Mouse (Mus musculus) limb, embryonic 13.5 days (tissue): ENCODE results near the gene Trim65. TPM values are rescaled to one million over a fixed set of nuclear protein-coding genes. Genes with fewer than 3 reads are reported as not detected.

Source experiments
- ATAC-seq: fragments of 200-750 bp; cut with Nextera tagmentation; 2 replicates; pipeline ENCODE4 v1.8.0; 2017; ENCODE audit warnings: low read depth, moderate number of reproducible peaks, moderate TSS enrichment; ENCODE audit not compliant: low FRiP score
- H3K27ac ChIP-seq: fragments of 300-500 bp; sonication (generic); 2 replicates; pipeline ENCODE4 v1.5.1; 2015; ENCODE audit warnings: inconsistent platforms, mild to moderate bottlenecking, moderate library complexity
- H3K27me3 ChIP-seq: fragments of 300-500 bp; sonication (generic); 2 replicates; pipeline ENCODE4 v1.6.1; 2015; ENCODE audit warnings: mild to moderate bottlenecking, inconsistent platforms
- H3K36me3 ChIP-seq: fragments of 300-500 bp; sonication (generic); 2 replicates; pipeline ENCODE4 v1.6.1; 2015; ENCODE audit warnings: inconsistent platforms, mild to moderate bottlenecking, moderate library complexity
- H3K4me1 ChIP-seq: fragments of 300-500 bp; sonication (generic); 2 replicates; pipeline ENCODE4 v1.6.1; 2015; ENCODE audit warnings: inconsistent platforms
- H3K4me2 ChIP-seq: fragments of 300-500 bp; sonication (generic); replicated peaks from 2 replicates; pipeline ENCODE4 v1.6.1; 2015; ENCODE audit warnings: inconsistent platforms, mild to moderate bottlenecking, moderate library complexity
- H3K4me3 ChIP-seq: fragments of 300-500 bp; sonication (generic); 2 replicates; pipeline ENCODE4 v1.5.1; 2015; ENCODE audit warnings: moderate library complexity, mild to moderate bottlenecking, inconsistent platforms
- H3K9ac ChIP-seq: fragments of 300-500 bp; sonication (generic); 2 replicates; pipeline ENCODE4 v1.6.1; 2015; ENCODE audit warnings: mild to moderate bottlenecking, inconsistent platforms
- H3K9me3 ChIP-seq: fragments of 300-500 bp; sonication (generic); 2 replicates; pipeline ENCODE4 v1.6.1; 2016; ENCODE audit warnings: inconsistent platforms
- WGBS: fragments of 180-500 bp; shearing (Covaris S2); methylation state at CpG from one replicate; pipeline ENCODE4 v1.1.7; 2015; 5-methylcytosine and 5-hydroxymethylcytosine counted together
- polyA plus RNA-seq: library from polyadenylated mRNA; unstranded; fragments of >200 nt; fragmentation: Nextera tagmentation; extraction: Ambion mirVana; gene quantifications from 2 replicates; pipeline ENCODE4 v1.2.1, GENCODE M21; 2015

Trim65 gene
- polyA plus RNA-seq, 1 experiment from 2014 or later, result 3.2 TPM

GRCm38 (mm10) chr11:116081081-116081480 lies 49.8 kb downstream of the Trim65 start:
- no peak overlapping the region for H3K4me3 ChIP-seq
- H3K4me2 ChIP-seq, result no peak overlapping the region
- peaks cover 29% of the 10 kb centered on the region for H3K4me1 ChIP-seq
- H3K36me3 ChIP-seq, result peaks cover 56% of the 10 kb centered on the region
- H3K27ac ChIP-seq, result no peak overlapping the region
- 65% methylated on average over 6 of the region's 6 CpGs for WGBS
- no peak for ATAC-seq
- no peaks in the 10 kb centered on the region for H3K27me3 ChIP-seq
- no peak overlapping the region for H3K9ac ChIP-seq
- H3K9me3 ChIP-seq, result no peaks in the 10 kb centered on the region

DNA sequence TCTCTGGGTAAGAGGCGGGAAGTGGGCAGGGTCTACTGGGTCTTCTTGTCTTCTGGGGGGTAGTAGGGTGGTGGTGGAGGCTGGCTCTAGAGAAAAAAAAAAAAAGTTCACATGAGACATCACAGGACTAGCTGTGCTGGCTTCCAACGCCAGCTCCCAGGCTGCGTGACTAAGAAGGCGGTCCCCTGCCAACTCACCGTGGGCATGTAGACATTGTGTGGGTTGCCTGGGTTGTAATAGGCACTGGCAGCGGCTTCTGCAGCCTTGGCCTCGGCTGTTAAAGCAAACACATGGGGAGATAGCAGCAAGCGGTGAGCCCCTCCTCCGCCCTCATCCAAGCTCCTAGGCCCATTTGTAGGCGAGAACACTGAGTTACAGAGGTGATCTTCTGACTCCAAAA lies 51.4 kb downstream of the Trim65 start:
- no peak overlapping the region for H3K27ac ChIP-seq
- WGBS, result 79% methylated on average over 10 of the region's 10 CpGs

GRCm38 (mm10) chr11:116078676-116079320 lies 52.1 kb downstream of the Trim65 start:
- peak overlapping the region; percentile 22; the same call in 1 of the 2 replicates for H3K27ac ChIP-seq

More for the DNA sequence above, 51.4 kb downstream of the Trim65 start:
- no peaks in the 10 kb centered on the region for H3K27me3 ChIP-seq
- no peak overlapping the region for H3K9ac ChIP-seq
- no peak overlapping the region for H3K4me3 ChIP-seq
- no peaks in the 10 kb centered on the region for H3K9me3 ChIP-seq
- peaks cover 56% of the 10 kb centered on the region for H3K36me3 ChIP-seq
- peaks cover 20% of the 10 kb centered on the region for H3K4me1 ChIP-seq
- no peak overlapping the region for H3K4me2 ChIP-seq
- no peak for ATAC-seq

DNA sequence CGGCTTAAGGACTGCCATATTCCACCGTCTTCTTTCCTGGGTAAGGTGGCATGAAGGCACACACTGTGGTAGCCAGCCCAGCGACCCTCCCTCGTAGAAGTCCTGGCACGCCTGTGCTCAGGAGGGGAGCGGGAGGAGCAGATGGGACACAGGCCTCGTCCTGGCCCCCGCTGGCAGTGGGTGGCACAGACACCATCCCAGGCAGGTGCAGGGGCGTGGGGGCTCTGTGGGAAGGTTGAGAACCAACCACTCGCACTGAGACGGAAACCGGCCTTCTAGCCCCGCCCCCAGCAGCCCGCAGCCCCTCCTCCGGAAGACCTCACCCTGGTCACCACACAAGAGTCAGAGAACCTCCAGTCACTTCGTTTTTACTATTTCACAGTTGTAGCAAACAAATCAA lies 52.7 kb downstream of the Trim65 start:
- peaks cover 20% of the 10 kb centered on the region for H3K4me1 ChIP-seq
- peak overlapping the region; percentile 64 for H3K9ac ChIP-seq
- H3K9me3 ChIP-seq, result no peaks in the 10 kb centered on the region
- H3K27me3 ChIP-seq, result no peaks in the 10 kb centered on the region
- no peak for ATAC-seq
- WGBS, result 7% methylated on average over 16 of the region's 16 CpGs
- peak overlapping the region; percentile 31 for H3K4me3 ChIP-seq
- no peak overlapping the region; the same call in 1 of the 2 replicates for H3K27ac ChIP-seq
- peak overlapping the region; percentile 62 for H3K4me2 ChIP-seq
- H3K36me3 ChIP-seq, result peaks cover 46% of the 10 kb centered on the region

More at GRCm38 (mm10) chr11:116078676-116079320, 52.1 kb downstream of the Trim65 start:
- Histone ChIP-seq H3K27me3 (no peaks in the 10 kb centered on the region), H3K4me3 (no peak overlapping the region), H3K36me3 (peaks cover 52% of the 10 kb centered on the region), H3K9me3 (no peaks in the 10 kb centered on the region), H3K9ac (no peak overlapping the region), H3K4me2 (no peak overlapping the region), H3K4me1 (peaks cover 20% of the 10 kb centered on the region)
- ATAC-seq, result no peak
- WGBS, result 40% methylated on average over 10 of the region's 10 CpGs

GRCm38 (mm10) chr11:116077446-116078204 lies 53.3 kb downstream of the Trim65 start, which contains the start of gene Unc13d:
Unc13d (minus strand) TSS chr11:116077961.
- Histone ChIP-seq H3K4me2 (peak within 1 kb of the TSS; percentile 62), H3K27ac (peak within 1 kb of the TSS; percentile 28), H3K27me3 (no peaks in the 10 kb centered on the region), H3K4me3 (peak within 1 kb of the TSS; percentile 31), H3K36me3 (peaks cover 41% of the 10 kb centered on the region), H3K9me3 (no peaks in the 10 kb centered on the region), H3K4me1 (peaks cover 20% of the 10 kb centered on the region), H3K9ac (peak within 1 kb of the TSS; percentile 64)
- ATAC-seq, result no peak; the same call in 1 of the 2 replicates
- WGBS, result 67% methylated on average over 22 of the region's 22 CpGs

DNA sequence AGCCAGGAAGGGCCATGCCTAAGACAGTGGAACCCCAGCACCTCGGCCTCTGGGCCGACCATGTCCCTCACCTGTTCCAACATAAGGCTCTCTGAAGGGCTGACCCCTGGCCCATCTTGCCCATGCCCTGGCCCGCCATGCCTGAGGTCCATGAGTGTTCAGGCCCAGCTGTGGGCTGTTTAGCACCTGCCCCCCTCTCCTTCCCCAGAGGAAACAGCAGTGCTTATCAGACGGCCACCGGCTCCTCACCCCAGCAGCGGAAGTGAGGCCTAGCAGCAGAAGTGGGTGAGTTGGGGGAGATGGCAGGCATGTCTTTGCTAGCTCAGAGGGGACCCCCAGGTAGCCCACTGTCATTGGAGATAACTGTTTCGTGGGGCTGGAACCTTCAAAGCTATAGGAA lies 54.1 kb downstream of the Trim65 start:
- Histone ChIP-seq H3K4me1 (peaks cover 20% of the 10 kb centered on the region), H3K9ac (no peak overlapping the region), H3K4me2 (no peak overlapping the region), H3K27ac (no peak overlapping the region), H3K27me3 (no peaks in the 10 kb centered on the region), H3K9me3 (no peaks in the 10 kb centered on the region), H3K36me3 (peaks cover 33% of the 10 kb centered on the region), H3K4me3 (no peak overlapping the region)
- no peak for ATAC-seq
- 84% methylated on average over 7 of the region's 7 CpGs for WGBS

DNA sequence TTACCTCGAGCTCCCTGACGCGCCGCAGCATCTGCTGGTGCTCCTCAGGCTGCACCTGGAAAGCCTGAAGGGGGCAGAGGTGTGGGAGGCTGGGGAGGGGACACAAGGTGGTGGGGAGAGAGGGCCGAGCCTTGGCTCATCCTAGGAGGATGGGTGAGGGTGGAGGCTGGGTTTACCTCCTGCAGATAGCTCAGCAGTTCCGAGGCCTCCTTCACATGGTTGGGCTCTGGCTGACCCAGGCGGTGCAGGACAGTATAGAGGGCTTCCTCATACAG lies 54.7 kb downstream of the Trim65 start:
- H3K4me2 ChIP-seq, result no peak overlapping the region
- H3K27ac ChIP-seq, result no peak overlapping the region
- H3K9ac ChIP-seq, result no peak overlapping the region
- H3K4me1 ChIP-seq, result peaks cover 20% of the 10 kb centered on the region
- ATAC-seq, result no peak
- 56% methylated on average over 7 of the region's 7 CpGs for WGBS
- H3K4me3 ChIP-seq, result no peak overlapping the region
- H3K36me3 ChIP-seq, result peaks cover 27% of the 10 kb centered on the region
- no peaks in the 10 kb centered on the region for H3K27me3 ChIP-seq
- no peaks in the 10 kb centered on the region for H3K9me3 ChIP-seq

- H3K4me3 ChIP-seq, result no peak overlapping the region
- no peaks in the 10 kb centered on the region for H3K9me3 ChIP-seq
- H3K27ac ChIP-seq, result no peak overlapping the region
- H3K4me1 ChIP-seq, result peaks cover 20% of the 10 kb centered on the region
- H3K9ac ChIP-seq, result no peak overlapping the region
- no peak for ATAC-seq
- H3K4me2 ChIP-seq, result no peak overlapping the region
- peaks cover 22% of the 10 kb centered on the region for H3K36me3 ChIP-seq
- H3K27me3 ChIP-seq, result no peaks in the 10 kb centered on the region
- 52% methylated on average over 20 of the region's 20 CpGs for WGBS
These were observed 55.2 kb downstream of the Trim65 start for GRCm38 (mm10) chr11:116075539-116076265.

DNA sequence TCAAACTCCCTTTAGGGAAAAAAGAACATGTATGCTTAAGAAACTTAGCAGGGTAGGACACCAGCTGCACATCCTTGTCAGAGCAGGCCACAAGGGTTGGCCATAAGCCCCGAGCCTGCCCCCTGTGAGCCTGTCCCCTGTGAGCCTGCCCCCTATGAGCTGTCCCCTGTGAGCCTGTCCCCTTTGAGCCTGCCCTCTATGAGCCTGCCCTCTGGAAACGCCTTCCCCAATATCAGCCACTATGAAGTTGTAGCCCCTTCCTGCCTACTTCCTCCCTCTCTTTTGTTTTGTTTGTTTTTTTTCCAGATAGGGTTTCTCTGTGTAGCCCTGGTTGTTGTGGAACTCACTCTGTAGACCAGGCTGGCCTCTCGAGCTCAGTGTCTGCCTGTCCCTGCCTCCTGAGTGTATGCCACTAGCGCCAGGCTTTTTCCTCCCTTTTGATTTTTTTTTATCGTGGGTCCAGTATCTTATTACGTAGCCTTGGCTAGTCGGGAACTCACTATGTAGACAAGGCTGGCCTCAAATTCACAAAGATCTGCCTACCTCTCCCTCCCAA lies 56.4 kb downstream of the Trim65 start:
- no peak overlapping the region for H3K27ac ChIP-seq
- peaks cover 20% of the 10 kb centered on the region for H3K4me1 ChIP-seq
- H3K9me3 ChIP-seq, result no peaks in the 10 kb centered on the region
- peaks cover 10% of the 10 kb centered on the region for H3K36me3 ChIP-seq
- WGBS, result 60% methylated on average over 7 of the region's 7 CpGs
- no peak for ATAC-seq
- no peaks in the 10 kb centered on the region for H3K27me3 ChIP-seq
- no peak overlapping the region for H3K4me3 ChIP-seq
- H3K9ac ChIP-seq, result no peak overlapping the region
- no peak overlapping the region for H3K4me2 ChIP-seq

GRCm38 (mm10) chr11:116072608-116073007 lies 58.3 kb downstream of the Trim65 start:
- no peak overlapping the region for H3K4me3 ChIP-seq
- H3K4me2 ChIP-seq, result no peak overlapping the region
- no peak overlapping the region for H3K27ac ChIP-seq
- H3K27me3 ChIP-seq, result no peaks in the 10 kb centered on the region
- no peaks in the 10 kb centered on the region for H3K36me3 ChIP-seq
- H3K4me1 ChIP-seq, result peaks cover 5% of the 10 kb centered on the region; the same call in 1 of the 2 replicates
- H3K9me3 ChIP-seq, result no peaks in the 10 kb centered on the region
- 77% methylated on average over 3 of the region's 3 CpGs for WGBS
- no peak overlapping the region for H3K9ac ChIP-seq
- ATAC-seq, result no peak
